Mouse (Mus musculus) thymus, postnatal 10 days (tissue): ENCODE data around the gene Lhfp.
"Not testable (repeated sequence)": the region's sequence is repeated elsewhere in the genome, so short reads cannot be mapped to it uniquely, and the experiment has no call there.

Experiments used
- DNase-seq, 2 experiments: peaks; one replicate each; pipeline ENCODE4 v3.0.0; 2021; ENCODE audit warnings: low spot score in 2 of 2

Gene Lhfp

DNA sequence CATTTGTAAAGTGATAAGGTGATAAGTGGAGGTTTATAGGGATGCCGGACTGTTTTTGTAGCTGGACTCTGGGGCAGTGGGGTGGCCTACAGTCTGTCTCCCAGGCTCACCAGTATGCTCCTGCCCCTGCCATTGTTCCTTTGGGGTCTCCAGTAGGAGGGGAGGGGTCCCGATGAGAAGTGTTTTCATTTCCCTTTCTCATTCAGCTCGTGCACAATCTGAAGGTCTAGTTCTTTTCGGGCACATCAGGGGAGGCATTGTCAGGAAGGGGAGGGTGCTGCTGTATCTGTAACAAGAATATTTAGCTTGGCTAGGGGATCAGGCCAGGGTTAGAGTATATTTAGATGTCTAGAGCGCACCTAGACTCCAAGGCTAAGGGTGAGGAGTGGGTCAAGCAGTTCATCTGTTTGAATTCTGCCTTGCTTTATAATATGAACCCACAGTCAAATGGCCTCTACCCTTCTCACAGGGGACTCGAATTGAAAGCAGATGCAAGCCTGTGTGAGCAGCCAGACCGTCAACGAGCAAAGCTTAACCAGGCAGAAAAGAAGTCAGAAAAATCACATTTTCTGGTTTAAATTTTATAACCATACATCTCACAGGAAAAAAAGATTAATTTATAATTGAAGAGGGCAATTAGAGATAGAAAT, 46.0 kb downstream of the Lhfp start:
- no peak for DNase-seq

DNA sequence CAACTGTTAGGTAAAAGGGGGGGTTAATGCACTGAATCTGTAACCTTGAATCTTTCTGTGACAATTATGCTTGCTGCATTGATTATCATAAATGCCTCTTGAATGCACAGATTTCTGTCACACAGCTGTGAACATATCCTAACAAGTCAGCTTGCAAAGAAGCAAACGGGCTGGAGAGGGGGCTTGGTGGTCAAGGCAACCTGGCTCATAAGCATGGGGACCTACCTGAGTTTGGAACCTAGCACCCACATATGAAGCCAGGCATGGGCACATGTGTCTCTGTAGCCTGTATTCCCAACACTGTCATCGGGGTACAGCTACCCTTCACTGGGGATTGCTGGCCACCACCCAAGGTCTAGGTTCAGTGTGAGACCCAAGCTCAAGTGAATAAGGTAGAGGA, 48.6 kb downstream of the Lhfp start:
- DNase-seq: no peak

DNA sequence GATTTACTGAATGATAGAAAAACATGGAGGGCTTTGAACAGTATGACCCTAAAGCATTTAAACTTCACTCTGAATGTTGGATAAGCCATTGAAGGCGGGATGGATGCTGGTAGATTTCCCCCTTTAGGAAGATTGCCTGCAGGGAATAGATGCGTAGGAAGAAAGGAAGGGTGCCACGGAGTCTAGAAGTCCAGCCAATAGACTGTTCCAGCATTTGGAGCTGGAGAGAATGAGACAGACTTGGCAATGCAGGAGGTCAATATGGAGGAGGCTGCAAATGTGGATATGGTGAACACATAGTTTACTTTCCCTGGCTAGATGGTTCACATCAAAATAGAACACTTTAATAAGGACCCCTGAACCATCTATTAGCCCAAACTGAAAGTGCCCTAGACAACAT, 58.9 kb downstream of the Lhfp start:
- DNase-seq: no peak

DNA sequence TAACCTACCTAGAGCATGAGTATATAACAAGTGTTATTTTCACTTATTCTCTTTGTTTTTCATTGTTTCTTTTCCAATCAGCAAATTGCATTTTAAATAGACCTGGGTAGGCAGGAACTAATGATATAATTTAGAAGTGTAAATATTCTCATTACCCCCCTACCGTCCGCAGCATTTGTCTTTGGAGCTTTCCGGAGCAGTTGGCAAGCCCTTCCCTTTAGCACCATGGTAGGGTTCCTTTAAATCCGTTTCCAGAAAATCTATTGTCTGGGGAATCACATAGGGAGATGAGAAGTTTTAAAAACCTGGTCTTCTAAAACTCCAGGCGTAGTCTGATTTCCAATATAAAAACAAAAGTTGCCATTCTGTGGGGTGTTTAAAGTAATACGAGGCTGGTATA, 59.5 kb downstream of the Lhfp start:
- no peak for DNase-seq

DNA sequence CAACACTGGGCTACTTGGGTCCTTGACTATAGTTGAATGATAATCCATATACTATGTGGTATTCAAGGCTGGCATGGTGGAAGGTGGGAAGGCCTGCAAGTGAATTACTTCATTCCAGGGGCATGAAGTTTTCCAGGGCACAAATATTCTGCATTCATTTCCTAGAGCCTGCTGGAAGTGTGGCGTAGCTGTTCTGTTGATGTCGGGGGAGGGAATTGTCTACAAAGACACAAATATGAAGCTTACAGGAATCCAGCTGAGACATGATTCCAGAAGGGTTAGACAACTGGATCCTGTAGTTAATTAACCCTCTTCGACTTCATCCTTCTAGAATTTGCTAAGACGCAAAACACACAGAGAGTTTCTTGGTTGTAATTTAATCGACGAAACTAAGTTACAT, 60.4 kb downstream of the Lhfp start:
- DNase-seq: no peak

DNA sequence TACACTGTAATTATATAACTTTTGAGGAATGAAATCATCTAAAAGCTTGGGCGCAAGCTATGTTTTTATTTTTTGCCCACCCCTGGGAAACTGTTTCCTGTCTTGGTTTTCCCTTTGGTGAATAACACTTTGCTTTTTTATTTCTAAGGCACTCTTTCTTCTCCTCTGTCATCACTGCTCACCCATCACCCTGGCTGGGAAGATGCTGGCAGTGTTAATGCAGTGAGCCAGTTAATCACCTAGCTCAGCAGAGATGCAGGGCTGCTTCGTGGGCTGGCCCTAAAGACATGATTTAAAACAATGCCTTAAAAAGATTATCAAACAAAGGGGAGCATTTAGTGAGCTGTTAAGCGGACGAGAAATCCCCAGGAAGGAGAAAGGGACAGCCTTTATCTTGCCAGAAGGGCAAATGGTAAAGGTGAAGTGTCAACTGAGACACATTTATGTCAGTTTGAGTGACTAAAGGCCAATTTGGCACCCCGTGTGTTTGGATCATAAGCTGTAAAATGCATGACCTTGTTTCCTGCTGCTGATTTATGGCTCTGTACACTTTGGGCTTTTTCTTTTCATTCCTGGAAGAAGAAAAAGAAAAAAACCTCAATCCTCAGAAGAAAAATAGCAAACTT, 60.9 kb downstream of the Lhfp start:
- no peak for DNase-seq

DNA sequence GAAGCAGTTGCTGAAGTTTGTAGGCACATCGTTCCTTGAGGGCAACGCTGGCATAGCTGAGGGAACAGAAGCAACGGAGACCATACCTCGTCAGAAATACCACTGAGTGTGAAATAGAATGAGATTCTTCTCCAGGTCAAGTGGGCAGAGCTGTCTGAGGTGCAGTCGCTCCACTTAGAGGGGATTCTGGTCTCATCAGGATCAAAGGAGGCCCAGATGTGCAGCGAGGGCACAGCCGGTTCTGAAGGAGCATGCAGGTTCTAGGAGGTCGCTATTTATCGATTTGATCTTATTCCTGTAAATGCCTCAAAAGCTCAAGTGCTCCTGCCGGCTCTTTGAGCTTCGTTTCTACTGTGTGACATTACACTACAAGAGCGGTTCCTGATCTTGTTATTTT, 61.4 kb downstream of the Lhfp start:
- DNase-seq: no peak

DNA sequence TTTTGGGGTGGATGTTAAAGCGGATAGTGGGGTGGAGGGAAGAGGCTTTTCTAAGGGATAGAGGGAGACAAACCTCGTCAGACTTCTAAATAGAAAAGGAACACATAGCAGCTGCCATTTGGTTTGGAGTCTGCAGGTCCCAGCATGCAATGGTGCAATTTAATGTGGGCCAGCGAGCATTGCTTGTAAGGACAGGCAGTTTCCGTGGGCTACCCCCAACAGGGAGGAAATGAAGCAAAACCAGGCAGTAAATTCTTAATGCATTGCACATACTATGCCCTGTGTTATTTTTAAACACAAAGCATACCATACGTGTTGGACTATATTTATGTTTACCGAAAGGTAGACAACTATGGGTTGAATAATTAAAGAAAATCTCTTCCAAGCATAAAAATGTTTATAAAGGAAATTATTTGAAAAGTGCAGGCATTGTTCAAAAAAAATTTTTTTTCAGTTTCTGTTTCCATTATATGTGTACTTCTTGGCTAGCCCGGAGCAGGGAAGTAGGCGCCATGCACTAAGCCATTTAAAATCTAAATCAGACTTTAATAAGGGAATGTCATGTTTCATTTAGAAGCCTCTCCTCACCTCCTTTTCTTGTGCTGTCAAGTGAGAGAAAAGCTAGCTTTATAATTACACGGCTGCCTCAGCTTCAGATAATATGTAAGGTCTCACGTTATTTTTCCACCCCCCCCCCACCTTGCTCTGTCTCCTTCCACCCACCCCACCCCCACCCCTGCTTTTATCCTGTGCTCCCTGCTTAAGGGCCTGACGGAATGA, 67.5 kb downstream of the Lhfp start:
- DNase-seq: no peak

DNA sequence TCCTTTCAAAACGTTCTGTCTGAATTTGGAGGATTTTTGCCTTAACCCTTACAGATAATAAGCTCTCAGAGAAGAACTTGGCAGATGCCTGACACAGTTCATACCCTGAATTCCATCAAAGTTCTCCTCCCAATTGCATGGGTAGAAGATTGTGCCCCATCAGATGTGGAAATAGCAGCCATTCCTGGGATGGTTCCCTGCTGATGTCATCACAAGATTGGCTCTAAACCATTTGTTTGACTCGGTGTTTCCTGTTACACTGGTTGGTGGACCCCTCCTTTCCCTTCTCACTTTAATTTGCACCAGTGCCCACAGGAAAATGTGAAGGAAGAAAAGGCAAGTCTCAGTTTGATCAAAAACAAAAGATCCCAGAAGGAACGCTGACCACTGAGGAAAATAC, 68.6 kb downstream of the Lhfp start:
- no peak for DNase-seq

DNA sequence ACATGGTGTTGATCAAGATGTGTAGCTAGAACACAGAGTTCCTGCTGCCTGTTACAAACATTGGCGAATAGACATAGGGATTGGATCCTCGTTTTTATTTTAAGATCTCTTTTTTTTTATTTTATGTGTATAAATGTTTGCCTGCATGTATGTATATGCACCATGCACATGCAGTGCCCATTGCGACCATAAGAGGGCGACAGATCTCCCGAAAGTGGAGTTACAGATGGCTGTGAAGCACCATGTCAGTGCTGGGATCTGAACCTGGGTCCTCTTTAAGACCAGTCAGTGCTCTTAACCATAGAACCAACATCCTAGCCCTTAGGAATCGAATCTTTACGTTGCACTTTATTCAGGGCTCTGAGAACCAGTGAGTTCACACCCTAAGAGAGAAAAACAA, 70.7 kb downstream of the Lhfp start:
- DNase-seq: no peak

DNA sequence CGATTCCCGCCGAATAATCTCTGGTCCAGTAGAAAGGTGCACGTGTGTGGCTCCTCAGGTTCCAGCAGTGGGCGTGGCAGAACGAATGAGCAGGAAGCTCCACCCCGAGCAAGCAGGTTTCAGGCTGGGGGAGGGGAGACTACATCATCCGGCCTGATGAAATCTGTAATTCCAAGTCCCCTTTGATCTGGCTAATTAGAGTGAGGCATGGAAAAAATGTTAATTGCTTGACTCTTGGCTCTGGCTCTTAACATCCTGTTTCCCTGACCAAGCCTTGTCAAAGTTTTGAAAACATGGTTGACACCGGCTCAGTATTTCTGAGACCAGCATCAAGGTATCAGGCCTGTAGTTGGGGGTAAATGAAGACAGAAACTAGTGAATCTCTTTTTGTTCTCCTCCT, 77.4 kb downstream of the Lhfp start:
- not testable (repeated sequence) for DNase-seq

DNA sequence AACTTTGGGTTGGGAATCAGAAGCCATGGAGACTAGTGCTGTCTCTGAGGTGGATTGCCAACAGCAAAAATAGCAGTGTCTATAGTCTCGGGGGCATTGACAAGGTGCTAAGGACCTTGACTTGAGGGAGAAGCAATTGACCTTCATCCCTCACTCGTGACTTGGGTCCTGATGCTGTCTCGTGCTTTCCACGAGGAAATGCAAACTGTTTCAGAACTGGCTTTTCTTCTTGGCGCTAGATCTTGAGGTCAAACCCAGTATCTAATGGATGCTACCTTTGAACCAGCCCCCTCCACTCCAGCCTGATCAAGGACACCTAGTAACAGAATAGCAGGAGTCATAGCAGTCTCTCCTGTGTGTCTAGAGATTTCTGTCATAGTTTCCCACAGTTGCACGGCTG, 78.7 kb downstream of the Lhfp start:
- DNase-seq: no peak

DNA sequence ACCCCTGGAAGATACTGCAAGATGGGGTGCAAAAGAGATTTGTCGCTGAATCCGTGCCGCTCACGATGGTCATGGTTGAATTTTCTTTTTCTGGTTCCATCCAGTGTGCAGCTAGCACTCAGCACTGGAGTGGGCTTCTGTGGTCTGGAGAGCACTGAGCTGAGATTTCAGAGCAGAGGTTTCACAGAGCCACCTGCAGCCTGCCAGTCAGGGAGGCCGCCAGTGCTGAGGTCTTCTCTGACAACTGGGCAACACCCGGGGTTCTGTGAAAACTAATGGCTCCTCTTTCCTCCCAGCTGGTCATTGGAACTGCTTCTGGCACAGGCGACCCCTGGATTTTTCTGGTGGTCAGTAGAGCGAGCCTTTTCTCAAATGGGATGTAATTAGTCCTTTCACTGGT, 84.2 kb downstream of the Lhfp start:
- DNase-seq: no peak

DNA sequence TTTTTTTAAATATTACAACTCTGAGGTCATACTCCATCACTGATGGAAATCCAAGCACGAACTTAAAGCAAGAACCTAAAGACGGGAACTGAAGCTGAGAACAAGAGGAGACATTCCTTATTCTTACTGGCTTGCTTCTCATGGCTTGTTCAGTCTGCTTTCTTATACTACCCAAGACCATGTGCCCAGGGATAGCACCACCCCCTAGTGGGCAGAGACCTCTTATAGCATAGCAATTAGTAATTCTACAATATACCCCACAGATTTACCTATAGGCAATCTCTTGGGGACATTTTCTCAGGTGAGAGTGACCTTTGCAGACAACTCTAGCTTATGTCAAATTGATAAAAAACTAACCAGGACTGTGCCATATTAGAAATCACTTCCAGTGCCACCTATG, 97.5 kb downstream of the Lhfp start:
- no peak for DNase-seq

DNA sequence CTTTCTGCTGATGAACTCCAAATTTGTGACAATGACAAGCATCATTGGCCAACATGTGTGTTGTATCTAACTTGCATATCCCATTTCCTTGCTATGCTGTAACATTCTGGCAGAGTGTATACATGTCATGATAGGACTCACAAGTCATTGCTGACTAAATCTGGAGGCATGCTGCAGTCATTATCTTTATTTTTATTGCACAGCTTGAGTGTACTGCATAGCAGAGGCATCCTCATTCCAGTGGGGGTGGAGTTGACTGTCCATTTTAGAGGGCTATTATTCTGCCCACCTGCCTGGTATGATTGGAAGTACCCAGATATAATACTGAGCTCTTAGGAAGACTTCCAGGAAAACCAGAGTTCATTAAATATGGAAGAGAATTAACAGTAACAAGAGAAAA, 97.9 kb downstream of the Lhfp start:
- DNase-seq: no peak

DNA sequence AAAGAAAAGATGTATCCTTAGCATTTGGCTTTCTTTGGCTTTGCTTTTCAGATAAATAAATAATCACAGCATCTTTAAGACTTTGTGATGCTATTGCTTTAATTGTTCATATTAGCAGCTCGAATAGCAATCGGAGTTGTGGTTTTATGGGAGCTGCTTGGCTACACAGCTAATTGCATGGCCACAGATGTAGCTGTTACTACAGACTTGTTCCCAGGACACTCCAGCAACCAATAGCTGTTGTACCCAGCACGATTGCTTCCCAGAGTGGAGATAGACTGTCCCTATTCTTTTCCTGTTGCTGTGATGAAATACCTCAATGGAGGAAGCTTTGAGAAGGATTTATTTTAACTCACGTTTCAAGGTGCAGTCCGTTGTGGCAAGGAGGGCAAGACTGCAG, 98.3 kb downstream of the Lhfp start:
- no peak for DNase-seq

DNA sequence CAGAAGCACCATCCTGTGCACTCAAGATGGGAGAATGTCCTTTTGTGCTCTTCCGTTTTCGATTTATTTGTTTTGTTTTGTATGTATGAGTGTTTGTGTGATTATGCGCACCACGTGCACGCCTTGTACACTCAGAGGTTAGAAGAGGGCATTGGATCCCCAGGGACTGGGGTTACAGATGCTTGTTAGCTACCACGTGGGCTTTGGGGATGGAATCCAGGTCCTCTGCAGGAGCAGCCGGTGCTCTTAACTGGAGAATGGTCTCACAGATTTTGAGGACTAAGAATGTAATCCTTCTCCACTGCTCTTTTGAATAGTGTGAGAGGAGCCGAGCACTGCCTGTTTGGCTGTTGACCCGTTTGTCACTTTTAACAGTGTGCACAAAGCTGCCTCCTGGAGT, 101.2 kb downstream of the Lhfp start:
- no peak for DNase-seq

DNA sequence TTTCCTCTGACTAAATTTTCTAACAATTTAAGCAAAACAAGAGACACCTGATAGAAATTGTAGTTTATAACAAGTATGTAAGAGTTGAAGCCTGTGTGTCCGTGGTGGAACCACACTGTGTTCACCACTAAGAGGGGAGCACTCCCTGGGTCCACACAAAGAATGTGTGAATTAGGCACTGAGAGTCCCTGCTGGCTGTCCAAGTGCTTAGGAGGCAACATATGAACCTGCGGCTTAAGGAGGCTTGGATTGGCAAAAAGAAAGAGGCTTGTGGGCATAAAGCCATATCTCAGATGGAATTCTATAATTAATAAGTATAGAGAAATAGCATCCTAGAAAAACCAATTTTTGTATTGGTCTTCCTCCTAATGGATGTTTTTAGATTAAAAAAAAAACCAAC, 104.2 kb downstream of the Lhfp start:
- no peak for DNase-seq

DNA sequence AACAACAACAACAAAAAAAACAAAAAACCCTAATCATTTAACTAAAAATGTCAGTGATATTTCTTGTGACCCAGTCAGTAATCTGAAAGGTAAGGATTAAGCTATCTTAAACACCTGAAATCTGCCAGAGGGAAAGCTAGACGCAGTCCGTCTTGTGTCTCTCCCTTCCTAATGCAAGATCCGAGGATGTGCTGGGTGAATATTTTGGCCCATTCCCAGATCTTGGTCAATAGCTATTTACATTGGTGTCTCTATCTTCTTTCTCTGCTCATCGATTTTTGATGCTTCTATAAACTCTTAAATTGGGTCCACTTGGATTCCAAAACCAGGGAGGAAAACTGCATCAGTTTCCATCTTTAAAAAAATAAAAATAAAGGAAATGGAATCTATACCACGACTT, 104.6 kb downstream of the Lhfp start:
- no peak for DNase-seq

DNA sequence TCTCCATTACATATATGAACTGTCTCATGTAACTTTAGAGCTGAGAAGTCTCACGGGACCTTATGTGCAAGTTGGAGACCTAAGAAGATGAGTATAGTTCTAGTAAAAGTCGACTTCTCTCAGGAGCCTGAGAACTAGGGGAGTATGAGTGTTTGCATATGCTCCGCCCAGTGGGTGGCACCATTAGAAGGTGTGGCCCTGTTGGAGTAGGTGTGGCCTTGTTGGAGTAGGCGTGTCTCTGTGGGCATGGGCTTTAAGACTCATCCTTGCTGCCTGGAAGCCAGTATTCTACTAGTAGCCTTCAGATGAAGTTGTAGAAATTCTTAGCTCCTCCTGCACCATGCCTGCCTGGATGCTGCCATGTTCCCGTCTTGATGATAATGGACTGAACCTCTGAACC, 105.7 kb downstream of the Lhfp start:
- DNase-seq: no peak

DNA sequence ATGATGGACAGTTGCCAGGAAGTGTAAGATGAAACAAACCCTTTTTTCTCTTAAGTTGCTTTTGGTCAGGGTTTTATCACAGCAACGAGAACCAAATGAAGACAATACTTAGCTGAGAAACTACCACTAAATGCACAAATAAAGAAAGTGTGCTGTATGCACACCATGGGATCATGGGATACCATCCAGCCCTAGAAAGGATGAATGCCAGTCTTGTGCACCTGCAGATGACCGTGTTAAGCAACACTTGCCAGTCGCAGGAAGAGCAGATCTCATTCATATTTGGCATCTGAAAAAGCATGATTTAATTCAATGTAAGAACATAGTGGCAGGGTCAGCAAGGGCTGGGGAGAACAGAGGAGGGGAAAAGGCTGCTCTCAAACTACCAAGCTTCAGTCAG, 107.4 kb downstream of the Lhfp start:
- DNase-seq: no peak

DNA sequence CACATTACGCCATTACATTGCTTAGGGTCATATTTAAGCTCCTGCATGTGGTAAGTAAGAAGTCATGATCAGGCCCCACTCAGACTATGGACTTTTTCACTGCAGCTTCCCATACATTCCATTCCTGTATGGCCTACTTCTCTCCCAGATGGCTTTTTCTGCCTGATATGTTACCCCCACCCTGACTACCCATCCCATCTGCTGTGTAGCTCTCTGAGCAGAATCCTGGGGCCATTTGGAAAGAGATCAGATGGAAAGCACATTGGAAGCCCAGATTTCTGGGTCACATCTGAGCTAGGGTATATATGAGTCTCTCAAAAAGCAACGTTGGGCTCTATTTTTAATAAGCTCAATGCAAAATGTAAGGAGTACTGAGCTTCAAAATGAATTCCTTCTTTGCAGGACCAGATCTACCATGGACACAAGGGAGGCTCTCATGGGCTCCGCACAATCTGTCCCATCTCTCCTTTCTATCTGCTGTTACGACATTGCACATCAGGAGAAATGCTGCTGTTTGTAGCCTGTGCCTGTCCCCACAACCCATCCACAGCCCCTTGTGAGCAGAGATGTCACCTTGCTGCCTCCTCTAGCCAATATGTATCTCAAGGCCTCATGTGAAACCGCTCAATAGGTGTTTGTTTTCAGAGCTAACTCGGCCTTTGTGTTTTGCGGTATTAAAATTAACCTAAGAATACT, 108.4 kb downstream of the Lhfp start:
- no peak for DNase-seq

DNA sequence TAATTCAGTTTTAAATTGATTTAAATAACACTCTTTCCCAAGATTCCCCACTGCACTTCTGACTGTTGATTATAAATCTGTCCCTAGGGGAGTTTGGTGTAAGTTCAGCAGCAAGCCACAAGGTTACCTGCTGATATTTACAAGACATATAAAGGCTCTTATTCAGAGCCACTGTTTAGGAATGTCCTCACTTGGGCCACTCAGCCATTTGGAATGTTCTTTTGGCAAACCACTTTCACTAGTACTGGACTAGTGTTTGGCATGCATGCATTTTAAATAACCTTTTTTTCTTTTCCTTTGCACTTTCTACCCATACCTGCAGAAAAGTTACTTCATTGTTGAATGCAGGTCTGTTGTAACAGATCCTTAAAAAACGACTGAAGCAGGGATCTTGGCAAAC, 109.8 kb downstream of the Lhfp start:
- no peak for DNase-seq
